Mouse (Mus musculus) monocyte, adult 2 months (primary cell): ENCODE measurements around the gene Cops3.

Experiments
- DNase-seq, 2 experiments: peaks; one replicate each; pipeline ENCODE4 v3.0.0; 2022; ENCODE audit warnings: low spot score in 2 of 2, low read depth in 1 of 2

The Cops3 gene

GRCm38 (mm10) chr11:59778181-59778873 is 61.3 kb downstream of the Cops3 start:
- DNase-seq, result peak; percentile 42 to 50

GRCm38 (mm10) chr11:59777259-59777658 is 62.4 kb downstream of the Cops3 start:
- no peak for DNase-seq

GRCm38 (mm10) chr11:59775435-59776148 is 64.0 kb downstream of the Cops3 start:
- DNase-seq, result no peak

GRCm38 (mm10) chr11:59774522-59774921 is 65.1 kb downstream of the Cops3 start:
- DNase-seq, result no peak

GRCm38 (mm10) chr11:59772902-59773301 is 66.7 kb downstream of the Cops3 start:
- no peak for DNase-seq

GRCm38 (mm10) chr11:59772291-59772690 is 67.3 kb downstream of the Cops3 start:
- DNase-seq, result no peak

GRCm38 (mm10) chr11:59770753-59771152 is 68.9 kb downstream of the Cops3 start:
- no peak for DNase-seq

GRCm38 (mm10) chr11:59769738-59770137 is 69.9 kb downstream of the Cops3 start:
- no peak for DNase-seq

GRCm38 (mm10) chr11:59769307-59769706 is 70.3 kb downstream of the Cops3 start:
- no peak for DNase-seq
